Mouse (Mus musculus): ENCODE measurements at regions not wholly inside any gene's neighbourhood (a gene's known extent, or its start where the extent isn't known, plus 50 kb on each side); places are given as distances from the start of the nearest gene placed in this dataset.

DNA sequence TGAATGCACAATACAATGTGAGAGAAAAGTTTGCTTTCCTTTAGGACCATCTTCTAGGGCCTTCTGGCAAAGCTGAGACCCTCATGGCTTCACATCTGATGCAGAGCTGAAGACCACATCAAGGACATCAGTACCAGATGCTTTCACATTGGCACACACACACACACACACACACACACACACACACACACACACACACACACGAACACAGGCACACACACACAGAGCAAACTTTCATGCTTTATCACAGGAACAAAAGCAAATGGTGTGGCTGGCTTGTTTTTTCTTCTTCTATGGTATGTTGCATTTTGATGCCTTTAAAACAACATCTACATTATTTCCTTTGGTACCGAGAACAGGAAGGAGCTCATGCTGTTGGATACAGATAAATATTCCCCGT is 59.8 kb upstream of the Satb1 start:
- TF ChIP-seq CTCF (conservative IDR thresholded peaks at IDR 0.05 in 1 of 2, IDR thresholded peaks at IDR 0.05 in 1 of 2; ENCODE audit: low read depth in 2 of 2, low read length in 2 of 2) = no peak
- no peak for TF ChIP-seq ZNF384 (IDR thresholded peaks at IDR 0.05; ENCODE audit: low read depth, low read length)
- no peak for TF ChIP-seq RCOR1 (conservative IDR thresholded peaks at IDR 0.05; ENCODE audit: low read depth, low read length)
- TF ChIP-seq IRF4 (IDR thresholded peaks at IDR 0.05; ENCODE audit: low read depth, low read length) = no peak
- no peak for TF ChIP-seq POLR2AphosphoS2 (IDR thresholded peaks at IDR 0.05; ENCODE audit: low read depth, low read length)
- no peak for TF ChIP-seq ELF1 (IDR thresholded peaks at IDR 0.05; ENCODE audit: low read depth, low read length)
- TF ChIP-seq ZMIZ1 (IDR thresholded peaks at IDR 0.05; ENCODE audit: low read depth, low read length) = no peak

Data from CH12.LX (cell line).